Mouse (Mus musculus): ENCODE measurements at regions not wholly inside any gene's neighbourhood (a gene's known extent, or its start where the extent isn't known, plus 50 kb on each side); places are given as distances from the start of the nearest gene placed in this dataset.

GRCm38 (mm10) chr10:98504524-98504923 is 409.7 kb upstream of the Atp2b1 start:
- TF ChIP-seq POLR2A (IDR thresholded peaks at IDR 0.05; ENCODE audit: low read depth, low read length): no peak
- no peak for TF ChIP-seq CTCF (IDR thresholded peaks at IDR 0.05; ENCODE audit: borderline replicate concordance, insufficient read depth, low read length)

Data from embryonic fibroblast, embryonic 13.5 days (primary cell).